Mouse (Mus musculus): ENCODE measurements at regions not wholly inside any gene's neighbourhood (a gene's known extent, or its start where the extent isn't known, plus 50 kb on each side); places are given as distances from the start of the nearest gene placed in this dataset.
A peak's percentile ranks its signal among the peaks of the same experiment; 100 is the strongest.
"Not testable (repeated sequence)": the region's sequence is repeated elsewhere in the genome, so short reads cannot be mapped to it uniquely, and the experiment has no call there.

DNA sequence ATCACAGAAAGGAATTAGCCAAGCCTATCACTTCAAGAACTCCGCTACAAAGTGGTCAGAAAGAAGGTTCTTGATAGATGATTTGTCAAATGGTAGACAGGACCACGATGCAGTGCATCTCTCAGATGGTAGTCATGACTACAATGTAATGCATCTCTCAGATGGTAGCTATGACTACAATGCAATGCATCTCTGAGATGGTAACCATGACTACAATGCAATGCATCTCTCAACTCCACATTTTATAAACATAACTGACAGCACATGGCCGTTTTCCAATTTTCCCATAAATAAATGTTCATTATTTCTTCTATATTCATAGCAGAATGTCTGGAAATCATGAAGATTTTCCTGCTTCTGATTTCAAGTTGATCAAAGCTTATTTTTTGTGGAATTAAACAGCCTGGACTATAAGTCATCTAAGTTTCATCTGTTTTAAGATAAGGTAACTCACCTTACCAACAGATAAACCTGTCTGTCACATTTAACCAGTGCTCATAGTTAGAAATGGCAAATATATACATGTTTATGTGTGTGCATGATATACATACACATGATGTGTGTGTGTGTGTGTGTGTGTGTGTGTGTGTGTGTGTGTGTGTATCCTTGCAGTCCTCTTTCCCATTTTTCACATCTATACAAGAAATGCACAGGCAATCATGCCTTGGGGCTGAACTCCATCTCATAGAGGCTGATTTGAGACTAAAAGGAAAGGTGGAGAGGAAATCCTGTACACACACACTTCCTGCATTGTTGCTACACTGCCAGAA lies 122.4 kb downstream of the Phf3 start:
- ATAC-seq (ENCODE audit: insufficient number of reproducible peaks, low FRiP score, low TSS enrichment): no peak

DNA sequence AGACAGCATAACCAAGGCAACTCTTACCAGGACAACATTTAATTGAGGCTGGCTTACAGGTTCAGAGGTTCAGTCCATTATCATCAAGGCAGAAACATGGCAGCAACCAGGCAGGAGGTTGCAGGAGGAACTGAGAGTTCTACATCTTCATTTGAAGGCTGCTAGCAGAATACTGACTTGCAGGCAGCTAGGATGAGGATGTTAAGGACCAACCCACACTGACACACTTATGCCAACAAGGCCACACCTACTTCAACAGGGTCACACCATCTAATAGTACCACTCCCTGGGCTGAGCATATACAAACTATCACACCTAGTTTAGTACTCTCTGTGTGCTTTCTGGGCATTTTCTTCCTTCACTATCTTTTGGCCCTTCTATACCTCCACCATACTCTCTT lies 131.8 kb downstream of the Phf3 start:
- no peak for ATAC-seq (ENCODE audit: insufficient number of reproducible peaks, low FRiP score, low TSS enrichment)

GRCm38 (mm10) chr1:30740831-30741230 lies 132.9 kb downstream of the Phf3 start:
- ATAC-seq (ENCODE audit: insufficient number of reproducible peaks, low FRiP score, low TSS enrichment): no peak; the same call in 1 of the 2 replicates

DNA sequence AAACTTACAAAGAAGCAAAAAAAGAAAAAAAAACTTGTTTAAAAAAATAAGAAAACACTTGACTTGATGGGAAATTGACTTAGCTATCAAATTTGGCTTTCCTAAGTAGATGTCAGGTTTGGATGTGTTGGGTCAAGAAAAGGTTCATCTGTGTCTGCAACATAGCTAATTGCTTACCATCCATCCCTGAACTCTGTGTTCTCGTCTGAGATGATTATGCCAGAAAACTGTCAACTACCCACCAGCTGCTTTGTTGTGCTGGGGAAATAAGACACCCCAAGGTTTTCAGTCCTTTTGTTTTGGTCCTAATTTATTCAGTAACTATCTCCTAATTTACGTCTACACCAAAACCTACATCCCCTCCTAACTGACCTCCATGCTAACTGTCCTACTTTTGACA lies 152.2 kb downstream of the Phf3 start:
- no peak for ATAC-seq (ENCODE audit: insufficient number of reproducible peaks, low FRiP score, low TSS enrichment)

DNA sequence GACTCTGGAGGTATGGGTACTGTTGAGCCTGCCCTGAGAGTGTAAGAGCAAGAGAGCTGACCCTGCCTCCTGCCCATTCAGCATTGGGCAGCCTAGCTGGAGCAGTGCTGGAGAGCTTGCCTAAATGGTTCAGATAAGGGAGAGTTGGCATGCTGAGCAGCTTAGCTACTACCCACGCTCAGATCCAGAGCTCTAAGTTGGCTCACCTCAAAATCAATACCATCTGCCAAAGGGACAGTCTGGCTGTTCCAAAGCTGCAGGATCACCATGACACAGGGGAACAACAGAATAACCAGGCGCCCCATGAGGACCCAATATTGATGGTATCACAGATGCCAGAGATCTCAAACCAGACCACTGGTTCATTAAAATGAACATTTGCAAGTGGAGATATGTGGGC lies 152.9 kb downstream of the Phf3 start:
- ATAC-seq (ENCODE audit: insufficient number of reproducible peaks, low FRiP score, low TSS enrichment): no peak

GRCm38 (mm10) chr1:30718578-30718977 lies 155.1 kb downstream of the Phf3 start:
- no peak for ATAC-seq (ENCODE audit: insufficient number of reproducible peaks, low FRiP score, low TSS enrichment)

- ATAC-seq (ENCODE audit: insufficient number of reproducible peaks, low FRiP score, low TSS enrichment): no peak
Measured at GRCm38 (mm10) chr1:30716346-30716745, 157.4 kb downstream of the Phf3 start.

DNA sequence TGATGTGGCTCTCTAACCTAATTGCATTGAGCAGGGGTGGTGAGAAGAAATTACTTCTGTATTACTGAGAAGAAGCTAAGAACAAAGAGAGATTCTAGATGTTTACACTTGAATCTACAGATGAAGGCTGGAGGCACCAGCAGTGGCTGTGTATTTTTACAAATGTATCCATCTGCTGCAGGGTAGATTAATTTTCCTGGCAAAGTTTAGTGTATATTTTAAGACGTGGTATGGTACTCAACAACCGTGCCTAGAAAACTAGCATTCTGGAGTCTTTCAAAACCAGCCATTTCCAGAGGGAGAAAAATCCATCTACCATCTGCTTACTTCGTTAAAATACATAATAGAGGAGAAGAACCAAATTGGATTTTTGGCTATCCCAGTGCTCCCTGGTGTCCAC lies 172.6 kb downstream of the Phf3 start:
- ATAC-seq (ENCODE audit: insufficient number of reproducible peaks, low FRiP score, low TSS enrichment): no peak

GRCm38 (mm10) chr1:30700399-30701081 lies 173.2 kb downstream of the Phf3 start:
- peak; percentile 72 for ATAC-seq (ENCODE audit: insufficient number of reproducible peaks, low FRiP score, low TSS enrichment)

DNA sequence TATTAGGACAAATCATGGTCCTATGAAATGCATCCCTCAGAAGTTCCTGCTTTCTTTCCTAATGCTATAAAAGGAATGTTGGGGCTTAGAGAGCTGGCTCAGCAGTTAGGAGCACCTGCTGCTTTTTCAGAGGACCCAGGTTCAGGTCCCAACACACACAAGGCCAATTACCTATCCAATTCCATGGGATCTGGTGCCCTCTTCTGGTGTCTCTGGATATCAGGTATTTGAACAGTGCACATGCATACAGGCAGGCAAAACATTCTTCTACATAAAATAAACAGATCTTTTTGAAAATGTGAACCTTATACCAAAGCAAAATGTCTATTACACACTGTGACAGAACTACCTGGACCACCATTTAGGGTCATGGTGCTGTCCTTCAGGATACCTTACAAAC lies 177.4 kb downstream of the Phf3 start:
- no peak for ATAC-seq (ENCODE audit: insufficient number of reproducible peaks, low FRiP score, low TSS enrichment)

DNA sequence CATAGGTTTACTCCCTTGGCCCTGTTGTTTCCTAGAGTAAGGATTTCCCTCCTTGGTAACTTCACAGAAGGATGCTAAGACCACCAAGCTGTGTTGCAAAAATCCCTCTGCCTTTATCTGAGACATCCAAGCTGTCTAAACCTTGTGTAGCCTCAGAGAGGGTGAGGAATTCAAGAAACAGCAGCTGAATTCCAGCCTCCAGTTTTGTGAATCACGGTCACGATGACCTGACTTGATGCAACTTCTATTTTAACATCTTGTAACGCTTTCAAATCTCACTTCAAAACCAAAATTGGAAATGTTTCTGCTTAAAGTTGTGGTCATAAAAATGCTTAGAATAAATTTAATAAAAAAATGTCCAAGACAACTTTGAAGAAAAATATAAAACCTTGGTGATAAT lies 188.4 kb downstream of the Phf3 start:
- no peak for ATAC-seq (ENCODE audit: insufficient number of reproducible peaks, low FRiP score, low TSS enrichment)

- ATAC-seq (ENCODE audit: insufficient number of reproducible peaks, low FRiP score, low TSS enrichment): no peak
Measured at GRCm38 (mm10) chr1:30683889-30684288, 189.8 kb downstream of the Phf3 start.

DNA sequence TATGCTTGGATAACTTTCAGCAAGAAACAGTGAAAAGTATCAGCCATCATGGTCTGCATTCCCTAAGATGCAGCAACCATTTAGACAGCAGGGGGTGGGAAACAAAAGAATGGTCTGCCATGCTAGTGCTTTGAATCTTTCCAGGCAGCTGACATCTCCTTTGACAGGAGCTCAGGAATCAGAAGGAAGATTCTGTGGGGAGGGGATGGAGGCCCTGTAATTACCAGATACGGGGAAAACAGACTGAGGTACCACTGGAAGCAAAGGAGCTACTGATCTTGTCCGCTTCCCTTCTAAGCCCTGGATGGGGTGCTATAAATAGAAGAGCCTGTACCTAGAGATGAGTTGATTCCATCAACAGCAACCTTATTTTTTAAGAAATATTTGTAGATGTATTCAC lies 233.9 kb downstream of the Phf3 start:
- ATAC-seq (ENCODE audit: insufficient number of reproducible peaks, low FRiP score, low TSS enrichment): no peak

DNA sequence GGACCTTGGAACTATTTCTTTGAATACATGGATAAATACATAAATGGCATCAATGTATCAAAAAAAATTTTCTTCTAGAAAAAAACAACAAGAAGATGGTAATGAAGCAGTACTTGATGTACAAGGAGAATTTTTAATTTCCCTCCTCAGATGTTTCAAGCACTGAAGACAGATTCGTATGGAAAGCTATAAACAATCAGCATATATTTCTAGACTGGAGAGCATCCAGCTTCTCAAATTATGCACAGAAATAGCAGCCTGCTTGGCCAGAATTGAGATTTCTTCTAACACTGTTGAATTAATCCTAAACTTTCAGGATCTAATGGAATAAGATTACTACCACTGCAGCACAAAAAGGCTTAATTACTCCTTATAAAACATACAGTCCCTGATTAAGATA lies 241.0 kb downstream of the Phf3 start:
- ATAC-seq (ENCODE audit: insufficient number of reproducible peaks, low FRiP score, low TSS enrichment): no peak

- ATAC-seq (ENCODE audit: insufficient number of reproducible peaks, low FRiP score, low TSS enrichment): not testable (repeated sequence)
Measured at GRCm38 (mm10) chr1:30627796-30628195, 245.9 kb downstream of the Phf3 start.

DNA sequence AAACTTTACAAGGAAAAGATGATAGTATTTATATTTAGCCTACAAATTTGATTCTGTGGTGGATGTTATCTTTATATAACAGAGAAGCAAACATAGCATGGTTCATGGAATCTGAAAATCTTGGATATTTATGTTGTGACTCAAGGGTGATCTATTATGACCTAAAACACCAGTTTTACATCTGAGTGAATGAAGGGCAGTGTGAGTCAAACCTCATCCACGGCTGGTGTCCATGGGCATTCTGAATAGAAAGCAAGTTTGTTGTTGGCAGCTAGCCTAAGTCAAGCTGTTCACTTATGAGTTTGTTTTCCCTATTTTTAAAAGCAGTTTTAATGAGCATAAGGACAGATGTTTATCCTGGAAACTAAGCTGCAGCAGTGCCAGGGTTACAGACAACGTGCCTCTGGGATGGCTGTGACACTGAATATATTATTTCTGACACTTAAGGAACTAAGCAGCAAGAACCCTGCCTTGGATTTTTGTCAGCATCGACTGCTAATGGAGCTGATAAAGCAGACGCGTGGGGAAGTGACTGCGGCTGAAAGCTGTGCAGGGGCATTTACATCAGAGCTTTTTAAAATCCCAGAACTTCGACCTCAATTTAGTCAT lies 278.5 kb downstream of the Phf3 start:
- no peak for ATAC-seq (ENCODE audit: insufficient number of reproducible peaks, low FRiP score, low TSS enrichment)

GRCm38 (mm10) chr1:30594036-30594435 lies 279.7 kb downstream of the Phf3 start:
- no peak for ATAC-seq (ENCODE audit: insufficient number of reproducible peaks, low FRiP score, low TSS enrichment)

DNA sequence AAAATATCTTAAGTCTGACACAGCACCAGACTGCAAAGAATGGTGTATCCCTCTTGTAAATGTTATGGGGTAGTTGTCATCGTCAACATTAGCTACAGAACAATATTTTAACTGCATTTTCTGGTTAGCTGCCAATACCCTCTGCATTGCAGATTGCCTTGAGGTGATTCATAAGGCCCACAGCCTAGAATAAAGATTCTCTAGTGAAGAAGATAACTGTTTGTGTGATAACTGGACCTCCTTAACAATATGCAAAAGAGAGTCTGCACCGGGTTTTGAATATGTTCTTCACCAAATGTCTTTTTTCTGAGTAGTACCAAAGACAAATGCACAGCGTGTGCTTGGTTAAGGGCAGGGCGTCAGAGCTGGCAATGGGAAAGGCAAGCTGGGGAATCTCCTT lies 283.0 kb downstream of the Phf3 start:
- no peak for ATAC-seq (ENCODE audit: insufficient number of reproducible peaks, low FRiP score, low TSS enrichment)

DNA sequence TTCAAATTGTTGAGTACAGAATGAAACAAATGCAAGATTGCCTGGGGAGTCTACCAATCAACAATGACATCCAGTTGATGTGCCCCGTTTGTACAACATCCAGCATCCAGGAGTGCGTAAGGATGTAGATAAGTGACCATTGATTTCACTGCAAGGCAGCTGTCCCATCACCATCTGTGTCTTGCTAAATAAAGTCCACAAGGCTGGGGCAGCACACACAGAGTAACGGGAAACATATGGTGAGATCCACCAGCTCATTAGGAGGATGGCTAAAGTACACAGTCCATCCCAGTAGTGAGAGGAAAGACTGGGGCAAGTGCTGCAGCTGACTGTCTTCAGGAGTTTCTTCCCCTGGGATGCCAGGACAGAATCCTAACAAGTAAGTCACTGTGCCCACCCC lies 284.8 kb downstream of the Phf3 start:
- ATAC-seq (ENCODE audit: insufficient number of reproducible peaks, low FRiP score, low TSS enrichment): no peak

GRCm38 (mm10) chr1:30588336-30588735 lies 285.4 kb downstream of the Phf3 start:
- no peak for ATAC-seq (ENCODE audit: insufficient number of reproducible peaks, low FRiP score, low TSS enrichment)

- ATAC-seq (ENCODE audit: insufficient number of reproducible peaks, low FRiP score, low TSS enrichment): 0 out of 2 replicates have a peak, but pooled peaks have one; percentile 51
Measured at GRCm38 (mm10) chr1:30584806-30585205, 288.9 kb downstream of the Phf3 start.

GRCm38 (mm10) chr1:30583860-30584259 lies 289.9 kb downstream of the Phf3 start:
- ATAC-seq (ENCODE audit: insufficient number of reproducible peaks, low FRiP score, low TSS enrichment): no peak

Measured in cerebellum, adult (tissue).